Mouse (Mus musculus): Measurements from ENCODE around the gene Olfr1113.
"Not testable (repeated sequence)": the region's sequence is repeated elsewhere in the genome, so short reads cannot be mapped to it uniquely, and the experiment has no call there.

Gene Olfr1113

GRCm38 (mm10) chr2:87208670-87209069 is at the start of gene Olfr1113:
Olfr1113 (plus strand) TSS chr2:87208970.
- no peak for DNase-seq (ENCODE audit: low spot score)

GRCm38 (mm10) chr2:87167731-87168130 is 41.0 kb upstream of the Olfr1113 start:
- not testable (repeated sequence) for DNase-seq (ENCODE audit: low spot score)

- no peak for DNase-seq (ENCODE audit: low spot score)
Measured at GRCm38 (mm10) chr2:87187498-87187897, 21.3 kb upstream of the Olfr1113 start, which contains the start of gene Olfr1112. Olfr1112 (plus strand) TSS chr2:87187798.

- no peak for DNase-seq (ENCODE audit: low spot score)
Measured at GRCm38 (mm10) chr2:87247713-87248112, 38.9 kb downstream of the Olfr1113 start, which contains the start of gene Olfr1115. Olfr1115 (plus strand) TSS chr2:87248013.
